ENCODE assay signal across 32 mouse cellular contexts in the genomic region with DNA sequence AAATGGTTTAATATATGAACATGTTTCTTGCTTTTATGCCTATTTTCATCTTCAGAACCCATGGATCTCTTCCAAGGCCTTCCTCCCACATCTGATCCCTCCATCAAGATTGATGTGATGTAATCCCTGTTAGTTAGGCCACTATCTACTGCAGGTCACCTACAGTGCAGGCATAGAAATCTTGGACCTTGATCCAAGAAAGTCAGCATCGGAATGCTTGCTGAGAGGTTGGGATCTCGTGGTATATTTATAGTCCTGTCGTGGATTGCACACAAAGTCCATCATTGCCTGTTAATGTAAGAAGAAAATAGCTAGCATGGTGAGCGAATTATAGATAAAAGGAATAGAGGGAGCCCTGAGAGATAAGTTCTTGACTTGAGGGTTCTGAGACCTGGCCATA.
"Had no signal": no experiment of that assay in that cellular context is flagged by ENCODE, and none has a peak within 500 bp of the region (broad histone marks: within the 10 kb centered on the region; RNA-seq: fewer than 3 reads in every experiment).

No protein-coding gene starts in this region.

- H3K36me3 ChIP-seq: limb, embryonic 10.5 days; limb, embryonic 12.5 days; limb, embryonic 13.5 days; limb, embryonic 15.5 days; liver, embryonic 12.5 days; liver, embryonic 13.5 days; liver, embryonic 15.5 days; lung, embryonic 15.5 days; midbrain, embryonic 10.5 days; midbrain, embryonic 12.5 days; midbrain, embryonic 13.5 days; midbrain, embryonic 15.5 days; neural tube, embryonic 12.5 days had no signal

- ATAC-seq: liver, embryonic 12.5 days; liver, postnatal 0 days; lung, postnatal 0 days; midbrain, embryonic 13.5 days; midbrain, embryonic 15.5 days; midbrain, embryonic 16.5 days had no signal

- H3K27ac ChIP-seq: limb, embryonic 10.5 days; limb, embryonic 12.5 days; limb, embryonic 13.5 days; limb, embryonic 15.5 days; liver, embryonic 12.5 days; liver, embryonic 13.5 days; liver, embryonic 14.5 days; liver, embryonic 15.5 days; lung, embryonic 15.5 days; macrophage; midbrain, embryonic 10.5 days; midbrain, embryonic 12.5 days; midbrain, embryonic 13.5 days; midbrain, embryonic 15.5 days; neural tube, embryonic 12.5 days had no signal

- H3K9ac ChIP-seq: limb, embryonic 12.5 days; limb, embryonic 13.5 days; limb, embryonic 15.5 days; liver, embryonic 12.5 days; liver, embryonic 13.5 days; liver, embryonic 14.5 days; liver, embryonic 15.5 days; liver, postnatal 0 days; lung, embryonic 14.5 days; lung, embryonic 15.5 days; midbrain, embryonic 12.5 days; midbrain, embryonic 13.5 days; midbrain, embryonic 15.5 days; neural tube, embryonic 12.5 days had no signal

- H3K4me3 ChIP-seq: limb, embryonic 10.5 days; limb, embryonic 12.5 days; limb, embryonic 13.5 days; limb, embryonic 15.5 days; liver, embryonic 12.5 days; liver, embryonic 13.5 days; liver, embryonic 15.5 days; lung, embryonic 15.5 days; megakaryocyte, embryonic 14.5 days; midbrain, embryonic 10.5 days; midbrain, embryonic 12.5 days; midbrain, embryonic 13.5 days; midbrain, embryonic 15.5 days; myocyte; neural tube, embryonic 12.5 days had no signal

- DNase-seq: left cerebral cortex, postnatal 4 days; liver; liver, embryonic 13.5 days; liver, postnatal 0 days; lung, adult 18-20 months; lung, adult 2 months; lung, embryonic 14.5 days; lung, postnatal 10 days; lung, postnatal 14 days; lung, postnatal 36 days; lung, postnatal 4 days; midbrain, embryonic 14.5 days had no signal

- H3K27me3 ChIP-seq: limb, embryonic 12.5 days; limb, embryonic 13.5 days; limb, embryonic 15.5 days; liver, embryonic 12.5 days; liver, embryonic 13.5 days; liver, embryonic 15.5 days; lung, embryonic 15.5 days; midbrain, embryonic 12.5 days; midbrain, embryonic 13.5 days; midbrain, embryonic 15.5 days; neural tube, embryonic 12.5 days had no signal

- H3K9me3 ChIP-seq: limb, embryonic 10.5 days; limb, embryonic 12.5 days; limb, embryonic 13.5 days; limb, embryonic 15.5 days; liver, embryonic 12.5 days; liver, embryonic 13.5 days; liver, embryonic 15.5 days; lung, embryonic 15.5 days; megakaryocyte, embryonic 14.5 days; midbrain, embryonic 10.5 days; midbrain, embryonic 12.5 days; midbrain, embryonic 13.5 days; midbrain, embryonic 15.5 days; neural tube, embryonic 12.5 days had no signal

- H3K4me2 ChIP-seq: limb, embryonic 12.5 days; limb, embryonic 13.5 days; limb, embryonic 15.5 days; liver, embryonic 11.5 days; liver, embryonic 12.5 days; liver, embryonic 13.5 days; liver, embryonic 15.5 days; lung, embryonic 14.5 days; lung, embryonic 15.5 days; midbrain, embryonic 11.5 days; midbrain, embryonic 12.5 days; midbrain, embryonic 13.5 days; midbrain, embryonic 15.5 days; neural tube, embryonic 12.5 days had no signal

- H3K4me1 ChIP-seq: limb, embryonic 12.5 days; limb, embryonic 13.5 days; limb, embryonic 15.5 days; liver, embryonic 12.5 days; liver, embryonic 13.5 days; liver, embryonic 15.5 days; lung, embryonic 15.5 days; megakaryocyte, embryonic 14.5 days; midbrain, embryonic 10.5 days; midbrain, embryonic 12.5 days; midbrain, embryonic 13.5 days; midbrain, embryonic 15.5 days; neural tube, embryonic 12.5 days had no signal
